Mouse (Mus musculus) lung, adult 2 months (tissue): Measurements from ENCODE around the gene Rasgef1c.

Source experiments
- CTCF ChIP-seq: fragments of 200-500 bp; IDR thresholded peaks from 2 replicates; pipeline ENCODE4 v1.5.1; 2011; ENCODE audit warnings: mild to moderate bottlenecking, low read length, control low read depth; ENCODE audit not compliant: insufficient read depth
- POLR2A ChIP-seq: fragments of 200-500 bp; IDR thresholded peaks from 2 replicates; pipeline ENCODE4 v1.6.1; 2011; ENCODE audit warnings: low read depth, mild to moderate bottlenecking, control low read depth, low read length, borderline replicate concordance; ENCODE audit errors: extremely low read depth

- TF ChIP-seq CTCF: no peak
- TF ChIP-seq POLR2A: no peak
These were observed 34.3 kb upstream of the Rasgef1c start for GRCm38 (mm10) chr11:49867320-49867719.
